In the genomic region with DNA sequence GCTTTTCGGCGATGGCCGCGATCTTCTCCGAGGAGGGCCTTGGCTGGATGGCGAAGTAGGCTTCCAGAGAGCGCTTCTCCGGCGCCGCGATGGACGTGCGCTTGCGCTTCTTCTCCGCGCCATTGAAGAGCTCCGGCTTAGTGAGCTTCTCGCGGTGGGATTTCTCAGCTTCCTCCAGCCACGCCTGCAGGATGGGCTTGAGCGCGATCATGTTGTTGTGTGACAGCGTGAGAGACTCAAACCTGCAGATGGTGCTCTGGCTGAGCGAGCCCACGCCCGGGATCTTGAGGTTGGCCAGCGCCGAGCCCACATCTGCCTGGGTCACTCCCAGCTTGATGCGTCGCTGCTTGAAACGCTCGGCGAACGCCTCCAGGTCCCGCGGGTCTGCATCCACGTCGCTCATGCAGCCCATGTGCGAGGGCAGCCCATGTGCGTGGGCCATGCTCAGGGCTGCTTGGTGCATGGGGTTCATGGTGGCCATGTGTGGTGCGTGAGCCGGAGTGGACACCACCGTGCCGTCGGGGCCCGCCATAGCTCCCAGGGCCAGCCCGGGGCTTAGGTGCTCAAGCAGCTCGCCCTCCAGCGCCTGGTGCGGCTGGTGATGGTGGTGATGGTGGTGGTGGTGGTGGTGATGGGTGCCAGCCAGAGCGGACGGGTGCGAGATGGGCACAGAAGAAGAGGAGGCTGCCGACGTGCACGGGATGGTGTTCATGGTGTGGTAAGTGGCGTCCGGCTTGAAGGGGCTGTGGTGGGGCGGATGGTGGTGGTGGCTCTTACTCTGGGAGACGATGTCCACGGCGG, we compare ENCODE assay signal across 10 mouse cellular contexts. TPM values are rescaled to one million over a fixed set of nuclear protein-coding genes. Genes with fewer than 3 reads are reported as not detected.
DNase-seq lines count a peak whose midpoint lies in the region; ATAC-seq and TF ChIP-seq lines count a peak whose summit lies in the region.
"Had no signal": no experiment of that assay in that cellular context is flagged by ENCODE, and none has a peak within 500 bp of the region (broad histone marks: within the 10 kb centered on the region; RNA-seq: fewer than 3 reads in every experiment).

No protein-coding gene starts in this region.

- ATAC-seq in limb, embryonic 14.5 days (ENCODE audit: low FRiP score, low read depth), result no peak

- WGBS in heart, embryonic 10.5 days, result under 1% methylated on average over 62 of the region's 62 CpGs
- under 1% methylated on average over 62 of the region's 62 CpGs for WGBS in forebrain, embryonic 10.5 days
- 2% methylated on average over 58 of the region's 62 CpGs for WGBS in limb, embryonic 14.5 days

- H3K27ac ChIP-seq in heart, embryonic 10.5 days, result no peak overlapping the region
- no peak overlapping the region for H3K27ac ChIP-seq in forebrain, embryonic 10.5 days
- no peak overlapping the region for H3K27ac ChIP-seq in limb, embryonic 14.5 days (replicated peaks; ENCODE audit: low read depth, low read length)
- H3K27ac ChIP-seq: lung, embryonic 15.5 days had no signal

- DNase-seq in heart, embryonic 10.5 days (ENCODE audit: low spot score), result peak; percentile 77
- no peak for DNase-seq in heart, adult 18-20 months
- peak; percentile 27 for DNase-seq in forebrain, embryonic 10.5 days (ENCODE audit: extremely low spot score, low spot score)
- no peak for DNase-seq in limb, embryonic 14.5 days (ENCODE audit: low spot score)
- no peak for DNase-seq in frontal cortex, postnatal 14 days (ENCODE audit: low spot score in 2 of 2)
- DNase-seq in Muller cell, postnatal 12 days (ENCODE audit: inconsistent ontology term), result no peak
- no peak for DNase-seq in thymus, postnatal 25 days
- DNase-seq: adrenal gland, postnatal 10 days had no signal

- H3K36me3 ChIP-seq in heart, embryonic 10.5 days, result no peaks in the 10 kb centered on the region
- H3K36me3 ChIP-seq in E14TG2a.4 (ENCODE audit: insufficient read depth, low read length), result no peaks in the 10 kb centered on the region
- H3K36me3 ChIP-seq in forebrain, embryonic 10.5 days (replicated peaks), result no peaks in the 10 kb centered on the region
- no peaks in the 10 kb centered on the region for H3K36me3 ChIP-seq in limb, embryonic 14.5 days (ENCODE audit: control insufficient read depth, insufficient read depth, low read length)
- H3K36me3 ChIP-seq: lung, embryonic 15.5 days had no signal

- TF ChIP-seq POLR2A in limb, embryonic 14.5 days (IDR thresholded peaks at IDR 0.05; ENCODE audit: borderline replicate concordance, extremely low read depth, insufficient read depth, insufficient read length), result no peak

- TF ChIP-seq CTCF in E14TG2a.4 (conservative IDR thresholded peaks at IDR 0.05; ENCODE audit: low read length), result no peak

- no peak overlapping the region for H3K9ac ChIP-seq in limb, embryonic 14.5 days (ENCODE audit: low read depth, low read length, severe bottlenecking)
- H3K9ac ChIP-seq: lung, embryonic 15.5 days had no signal

- H3K9me3 ChIP-seq in heart, embryonic 10.5 days, result no peaks in the 10 kb centered on the region
- H3K9me3 ChIP-seq in E14TG2a.4 (ENCODE audit: low read length), result no peaks in the 10 kb centered on the region
- H3K9me3 ChIP-seq in forebrain, embryonic 10.5 days, result no peaks in the 10 kb centered on the region
- no peaks in the 10 kb centered on the region for H3K9me3 ChIP-seq in limb, embryonic 14.5 days (ENCODE audit: control insufficient read depth, low read length)
- H3K9me3 ChIP-seq: lung, embryonic 15.5 days had no signal

- peaks cover 97% of the 10 kb centered on the region for H3K27me3 ChIP-seq in heart, embryonic 10.5 days (ENCODE audit: insufficient read depth, poor library complexity, severe bottlenecking)
- peaks cover 59% of the 10 kb centered on the region for H3K27me3 ChIP-seq in E14TG2a.4 (ENCODE audit: insufficient read depth, low read length)
- H3K27me3 ChIP-seq in forebrain, embryonic 10.5 days (ENCODE audit: poor library complexity, severe bottlenecking), result peaks cover 100% of the 10 kb centered on the region
- peaks cover 82% of the 10 kb centered on the region for H3K27me3 ChIP-seq in limb, embryonic 14.5 days (ENCODE audit: control insufficient read depth, insufficient read depth, low read length)

- no peak overlapping the region for H3K4me2 ChIP-seq in limb, embryonic 14.5 days (replicated peaks; ENCODE audit: low read depth, low read length, severe bottlenecking)

- peak overlapping the region; percentile 60 for H3K4me3 ChIP-seq in heart, embryonic 10.5 days
- peak overlapping the region; percentile 79 for H3K4me3 ChIP-seq in E14TG2a.4 (replicated peaks; ENCODE audit: low read length)
- peak overlapping the region; percentile 10; the same call in 1 of the 2 replicates for H3K4me3 ChIP-seq in forebrain, embryonic 10.5 days
- H3K4me3 ChIP-seq in limb, embryonic 14.5 days (replicated peaks; ENCODE audit: low read length), result peak overlapping the region; percentile 0

- peaks cover 32% of the 10 kb centered on the region for H3K4me1 ChIP-seq in heart, embryonic 10.5 days
- peaks cover 53% of the 10 kb centered on the region for H3K4me1 ChIP-seq in E14TG2a.4 (replicated peaks; ENCODE audit: low read depth, low read length)
- peaks cover 40% of the 10 kb centered on the region for H3K4me1 ChIP-seq in forebrain, embryonic 10.5 days
- H3K4me1 ChIP-seq in limb, embryonic 14.5 days (ENCODE audit: control insufficient read depth, insufficient read depth, low read length), result peaks cover 7% of the 10 kb centered on the region; the same call in 1 of the 2 replicates

RNA-seq across cellular contexts. Expression of a gene that starts 1.4 kb away (rescaled TPM):
- not detected in 2 replicates for polyA plus RNA-seq in heart, embryonic 10.5 days (2016; fragmentation: Nextera tagmentation; extraction: Ambion mirVana)
- not detected for total RNA-seq in heart, adult 18-20 months (2021)
- not detected in 2 replicates for polyA plus RNA-seq in forebrain, embryonic 10.5 days (2016; fragmentation: Nextera tagmentation; extraction: Ambion mirVana)
- polyA plus RNA-seq in limb, embryonic 14.5 days (2012; rRNA removed), result 0.04 TPM in 1 of 2 replicates, not detected in the other
- not detected in 2 replicates for polyA plus RNA-seq in limb, embryonic 14.5 days (2014; fragmentation: Nextera tagmentation; extraction: Ambion mirVana)
- total RNA-seq: adrenal gland, postnatal 10 days had no signal
- polyA plus RNA-seq: lung, embryonic 15.5 days had no signal

Comparison
In these comparisons a context has a peak if more than half of its experiments do, and no peak if none do; other contexts are left out.
1. DNase-seq: peak in heart, embryonic 10.5 days (single experiment) and forebrain, embryonic 10.5 days (single experiment); none in heart, adult 18-20 months (0 of 2), limb, embryonic 14.5 days (single experiment), frontal cortex, postnatal 14 days (0 of 2), Muller cell, postnatal 12 days (single experiment) and thymus, postnatal 25 days (single experiment).
2. H3K4me3 ChIP-seq: peak in every context shown above with its lines; median percentile 79 in E14TG2a.4; 60 in heart, embryonic 10.5 days; 10 in forebrain, embryonic 10.5 days; 0 in limb, embryonic 14.5 days.